Mouse (Mus musculus) gonadal fat pad, adult 2 months (tissue): ENCODE data around the gene Commd4. TPM values are rescaled to one million over a fixed set of nuclear protein-coding genes. Genes with fewer than 3 reads are reported as not detected.

ENCODE experiments used
- DNase-seq: peaks from one replicate; pipeline ENCODE4 v3.0.0-alpha.2; 2012; ENCODE audit warnings: low read depth
- polyA plus RNA-seq: library from polyadenylated mRNA; depleted of rRNA; stranded (reverse); fragments of >200 nt; gene quantifications from 2 replicates; pipeline ENCODE4 v1.2.3, GENCODE M21; 2012; rRNA removed

The Commd4 gene
- polyA plus RNA-seq, 1 experiment, result 197 TPM

GRCm38 (mm10) chr9:57141417-57142353 is 16.4 kb downstream of the Commd4 start:
- no peak for DNase-seq

DNA sequence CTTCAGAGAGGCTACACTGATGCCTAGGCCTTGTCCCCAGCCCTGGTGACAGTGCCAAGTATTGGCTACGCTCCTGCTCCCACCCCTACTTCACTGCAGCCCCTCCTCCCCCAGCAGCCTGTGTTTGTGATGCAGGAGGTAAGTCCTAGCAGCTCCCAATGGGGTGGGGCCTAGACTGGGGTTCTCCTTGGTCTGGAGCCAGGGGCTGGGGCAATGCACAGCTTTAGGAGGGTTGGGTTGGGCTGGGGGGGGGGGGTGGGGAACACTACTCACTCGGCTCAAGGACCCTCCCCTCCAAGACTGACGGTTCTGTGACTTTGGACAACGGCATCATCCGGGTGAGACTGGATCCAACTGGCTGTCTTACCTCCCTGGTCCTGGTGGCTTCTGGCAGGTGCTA is 18.6 kb downstream of the Commd4 start:
- DNase-seq, result no peak

DNA sequence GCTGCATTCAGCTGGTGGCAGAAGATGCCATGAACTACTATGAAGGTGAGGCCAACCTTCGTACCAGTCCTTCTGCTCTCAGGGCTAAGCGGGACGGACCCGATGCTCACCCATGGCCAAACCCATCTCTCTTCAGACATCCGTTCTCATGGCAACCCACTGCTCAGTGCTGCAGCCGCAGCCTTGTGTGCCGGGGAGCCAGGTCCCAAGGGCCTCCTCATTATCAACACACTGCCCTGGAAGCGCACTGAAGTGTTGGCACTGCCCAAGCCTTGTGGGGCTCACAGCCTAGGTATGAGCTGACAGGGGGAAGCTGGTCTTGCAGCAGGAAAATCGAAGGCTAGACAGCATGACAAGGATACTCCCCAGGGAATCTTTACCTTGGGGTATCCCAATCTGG is 19.0 kb downstream of the Commd4 start:
- no peak for DNase-seq

DNA sequence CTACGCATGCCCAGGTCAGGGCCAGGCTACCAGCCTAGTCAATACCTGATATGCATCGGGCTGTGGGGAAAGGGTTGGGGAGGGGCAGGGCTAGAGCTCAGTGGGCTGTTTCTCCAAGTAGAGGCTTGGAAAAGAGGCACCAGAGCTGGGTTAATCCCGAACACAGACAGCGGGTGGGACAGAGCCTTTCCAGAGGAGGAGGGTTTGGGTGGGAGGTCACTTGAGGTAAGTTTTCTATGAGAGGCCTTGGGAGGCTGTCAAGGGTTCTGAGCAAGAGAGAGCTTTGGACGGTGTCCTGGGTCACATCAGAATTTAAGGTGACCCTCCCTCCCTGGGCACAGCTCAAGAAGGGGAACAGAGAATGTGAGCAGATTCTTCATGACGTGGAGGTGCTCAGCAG is 19.6 kb downstream of the Commd4 start:
- no peak for DNase-seq

DNA sequence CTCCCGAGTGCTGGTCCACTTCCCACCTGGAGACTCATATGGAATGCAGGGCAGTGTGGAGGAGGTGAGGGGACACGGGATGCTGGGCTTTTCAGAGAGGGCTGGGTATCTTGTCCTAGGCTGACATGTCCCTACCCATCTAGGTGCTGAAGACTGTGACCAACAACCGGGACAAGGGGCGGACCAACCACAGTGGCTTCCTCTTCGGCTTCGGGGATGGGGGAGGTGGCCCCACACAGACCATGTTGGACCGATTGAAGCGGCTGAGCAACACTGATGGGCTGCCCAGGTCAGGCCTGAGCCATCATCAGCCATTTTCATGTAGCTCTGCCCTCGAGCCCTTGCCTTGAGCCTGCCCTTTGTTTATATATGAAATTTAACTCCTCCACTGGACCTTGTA is 20.4 kb downstream of the Commd4 start:
- DNase-seq, result no peak

GRCm38 (mm10) chr9:57137246-57137645 is 20.9 kb downstream of the Commd4 start:
- DNase-seq, result no peak

- DNase-seq, result peak; percentile 59
Measured at GRCm38 (mm10) chr9:57130577-57131433, 27.3 kb downstream of the Commd4 start, which contains the start of gene Man2c1. TSS of gene Man2c1 (plus strand) at chr9:57130690.

DNA sequence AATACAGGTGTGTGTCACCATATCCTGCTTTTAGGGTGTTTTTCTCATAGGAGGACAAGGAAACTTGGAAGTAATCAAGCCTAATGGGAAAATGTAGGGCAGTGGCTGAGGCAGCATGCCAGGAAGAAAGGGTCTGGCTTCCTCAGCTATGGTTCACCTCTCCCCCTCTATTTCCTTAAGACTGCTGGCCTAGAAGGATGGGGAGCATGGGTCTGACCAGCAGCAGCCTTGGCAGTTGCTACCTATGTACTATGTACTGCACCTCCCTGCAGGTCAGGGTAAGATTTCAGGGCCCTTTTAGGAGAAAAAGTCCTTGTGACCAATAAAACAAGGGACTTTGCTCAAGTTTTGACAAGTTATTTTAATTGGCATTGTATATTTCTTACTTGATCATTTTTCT is 28.5 kb downstream of the Commd4 start:
- DNase-seq, result no peak

- no peak for DNase-seq
Measured at GRCm38 (mm10) chr9:57117261-57117755, 40.8 kb downstream of the Commd4 start.

Other genes with a start within 250 kb of the Commd4 start
- 14.4 and 17.4 TPM in 2 replicates for gene Snx33, start 230.0 kb downstream of the Commd4 start, polyA plus RNA-seq
- 160 and 184 TPM in 2 replicates for gene Imp3, start 220.9 kb downstream of the Commd4 start, polyA plus RNA-seq
- gene Snupn, start 207.5 kb downstream of the Commd4 start, polyA plus RNA-seq, result 5.3 and 8.5 TPM in 2 replicates
- 29.9 and 33.6 TPM in 2 replicates for gene Ptpn9, start 163.4 kb downstream of the Commd4 start, polyA plus RNA-seq
- 65.9 and 79.2 TPM in 2 replicates for gene Sin3a, start 86.3 kb downstream of the Commd4 start, polyA plus RNA-seq
- 182 and 217 TPM in 2 replicates for gene Man2c1, start 27.6 kb downstream of the Commd4 start, polyA plus RNA-seq
- 9.4 and 9.9 TPM in 2 replicates for gene Neil1, start 10.0 kb downstream of the Commd4 start, polyA plus RNA-seq
- not detected in 2 replicates for gene Trcg1, start 78.2 kb upstream of the Commd4 start, polyA plus RNA-seq
- gene 1700017B05Rik, start 104.3 kb upstream of the Commd4 start, polyA plus RNA-seq, result 8.2 and 16.4 TPM in 2 replicates